Mouse (Mus musculus) thymus, postnatal 10 days (tissue): ENCODE measurements around the gene Abtb1.

Source experiments
- DNase-seq, 2 experiments: peaks; one replicate each; pipeline ENCODE4 v3.0.0; 2021; ENCODE audit warnings: low spot score in 2 of 2

Gene Abtb1

GRCm38 (mm10) chr6:88830112-88830702 is 11.6 kb downstream of the Abtb1 start:
- DNase-seq = no peak

- no peak for DNase-seq
Observed at GRCm38 (mm10) chr6:88829579-88829978, 12.2 kb downstream of the Abtb1 start.

GRCm38 (mm10) chr6:88828206-88829009 is 13.4 kb downstream of the Abtb1 start:
- DNase-seq = no peak

GRCm38 (mm10) chr6:88827395-88828205 is 14.2 kb downstream of the Abtb1 start:
- peak in 1 of 2 experiments; percentile 33 for DNase-seq

- no peak for DNase-seq
Observed at GRCm38 (mm10) chr6:88826965-88827364, 14.8 kb downstream of the Abtb1 start.

GRCm38 (mm10) chr6:88826545-88826944 is 15.2 kb downstream of the Abtb1 start:
- DNase-seq = peak; percentile 21 to 34

- no peak for DNase-seq
Observed at GRCm38 (mm10) chr6:88826088-88826487, 15.7 kb downstream of the Abtb1 start.

GRCm38 (mm10) chr6:88824183-88824582 is 17.6 kb downstream of the Abtb1 start:
- no peak for DNase-seq

GRCm38 (mm10) chr6:88821901-88822300 is 19.9 kb downstream of the Abtb1 start:
- DNase-seq = no peak

- no peak for DNase-seq
Observed at GRCm38 (mm10) chr6:88821294-88821693, 20.5 kb downstream of the Abtb1 start.

- no peak for DNase-seq
Observed at GRCm38 (mm10) chr6:88820853-88821252, 20.9 kb downstream of the Abtb1 start.

GRCm38 (mm10) chr6:88816913-88817312 is 24.9 kb downstream of the Abtb1 start:
- DNase-seq = no peak

- no peak for DNase-seq
Observed at GRCm38 (mm10) chr6:88815489-88815888, 26.3 kb downstream of the Abtb1 start.

GRCm38 (mm10) chr6:88815036-88815435 is 26.7 kb downstream of the Abtb1 start:
- no peak for DNase-seq

GRCm38 (mm10) chr6:88813832-88814231 is 28.0 kb downstream of the Abtb1 start:
- DNase-seq = no peak

GRCm38 (mm10) chr6:88812886-88813285 is 28.9 kb downstream of the Abtb1 start:
- DNase-seq = peak; percentile 32 to 56

GRCm38 (mm10) chr6:88811880-88812400 is 29.8 kb downstream of the Abtb1 start:
- DNase-seq = no peak

GRCm38 (mm10) chr6:88811396-88811795 is 30.4 kb downstream of the Abtb1 start:
- no peak for DNase-seq

GRCm38 (mm10) chr6:88810291-88810690 is 31.5 kb downstream of the Abtb1 start:
- DNase-seq = no peak

GRCm38 (mm10) chr6:88809091-88810037 is 32.4 kb downstream of the Abtb1 start:
- no peak for DNase-seq

GRCm38 (mm10) chr6:88804966-88805577 is 36.7 kb downstream of the Abtb1 start:
- DNase-seq = no peak
